Mouse (Mus musculus) lung, adult 2 months (tissue): ENCODE measurements around the gene Rngtt. TPM values are rescaled to one million over a fixed set of nuclear protein-coding genes. Genes with fewer than 3 reads are reported as not detected.

ENCODE experiments used
- DNase-seq: peaks from one replicate; pipeline ENCODE4 v3.0.0; 2022
- H3K4me1 ChIP-seq: fragments of 200-500 bp; 2 replicates; pipeline ENCODE4 v1.6.1; 2011; ENCODE audit warnings: low read length; ENCODE audit not compliant: control insufficient read depth, insufficient read depth
- H3K4me3 ChIP-seq: fragments of 200-500 bp; replicated peaks from 2 replicates; pipeline ENCODE3; 2011; ENCODE audit warnings: low read depth, mild to moderate bottlenecking, control low read depth, low read length; ENCODE audit errors: extremely low read depth
- CTCF ChIP-seq: fragments of 200-500 bp; IDR thresholded peaks from 2 replicates; pipeline ENCODE4 v1.5.1; 2011; ENCODE audit warnings: mild to moderate bottlenecking, low read length, control low read depth; ENCODE audit not compliant: insufficient read depth
- POLR2A ChIP-seq: fragments of 200-500 bp; IDR thresholded peaks from 2 replicates; pipeline ENCODE4 v1.6.1; 2011; ENCODE audit warnings: low read depth, mild to moderate bottlenecking, control low read depth, low read length, borderline replicate concordance; ENCODE audit errors: extremely low read depth
- WGBS: fragments of 180-500 bp; shearing (Covaris S2); methylation state at CpG from one replicate; pipeline ENCODE4 v1.1.7; 2018; 5-methylcytosine and 5-hydroxymethylcytosine counted together
- polyA plus RNA-seq: library from polyadenylated mRNA; depleted of rRNA; stranded (reverse); fragments of >200 nt; gene quantifications from 2 replicates; pipeline ENCODE4 v1.2.3, GENCODE M21; 2012; rRNA removed

Gene Rngtt
- polyA plus RNA-seq, 1 experiment = 2.7 TPM

DNA sequence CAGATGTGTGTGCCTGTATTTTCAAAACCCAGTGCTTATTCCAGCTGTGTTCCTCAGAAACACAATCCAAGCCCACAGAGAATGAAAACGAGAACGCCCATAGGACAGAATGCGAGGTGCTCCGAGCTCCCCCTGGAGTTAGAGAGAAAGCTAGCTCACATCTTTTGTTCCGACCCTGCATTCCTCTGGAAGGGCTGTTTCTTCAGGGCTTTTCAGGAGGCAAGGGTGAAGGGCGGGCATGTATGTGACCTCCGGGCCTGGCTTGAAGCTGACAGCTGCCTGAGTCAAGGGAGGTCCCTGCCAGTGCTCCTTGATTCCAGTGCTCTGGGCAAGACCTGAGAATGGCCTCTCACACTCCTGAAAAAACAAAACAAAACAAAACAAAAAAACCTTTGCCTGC, 216.0 kb downstream of the Rngtt start:
- H3K4me1 ChIP-seq = no peaks in the 10 kb centered on the region
- no peak overlapping the region for H3K4me3 ChIP-seq
- no peak for TF ChIP-seq POLR2A
- no peak for TF ChIP-seq CTCF
- 59% methylated on average over 7 of the region's 7 CpGs for WGBS
- DNase-seq = no peak

DNA sequence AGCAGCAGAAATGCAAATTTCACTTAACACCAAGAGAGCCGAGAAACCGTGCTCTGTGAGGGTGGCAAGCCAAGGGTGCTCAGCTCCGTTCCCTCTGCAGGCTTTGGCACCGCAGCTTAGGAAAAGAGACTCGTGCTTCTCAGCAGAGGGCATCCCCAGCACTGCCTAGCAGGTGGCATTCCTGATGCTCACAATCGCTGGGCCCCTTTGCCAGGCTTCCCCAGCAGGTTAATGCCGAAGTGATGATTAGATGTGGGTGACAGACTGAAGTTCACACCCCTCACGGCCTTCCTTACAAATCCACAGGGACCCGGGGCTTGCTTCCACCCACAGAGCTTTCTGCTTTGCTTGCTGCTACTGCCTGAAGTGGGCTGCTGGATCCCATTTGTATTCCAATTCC, 216.6 kb downstream of the Rngtt start:
- 35% methylated on average over 9 of the region's 9 CpGs for WGBS
- no peaks in the 10 kb centered on the region for H3K4me1 ChIP-seq
- H3K4me3 ChIP-seq = no peak overlapping the region
- DNase-seq = no peak
- TF ChIP-seq CTCF (no peak), POLR2A (no peak)

DNA sequence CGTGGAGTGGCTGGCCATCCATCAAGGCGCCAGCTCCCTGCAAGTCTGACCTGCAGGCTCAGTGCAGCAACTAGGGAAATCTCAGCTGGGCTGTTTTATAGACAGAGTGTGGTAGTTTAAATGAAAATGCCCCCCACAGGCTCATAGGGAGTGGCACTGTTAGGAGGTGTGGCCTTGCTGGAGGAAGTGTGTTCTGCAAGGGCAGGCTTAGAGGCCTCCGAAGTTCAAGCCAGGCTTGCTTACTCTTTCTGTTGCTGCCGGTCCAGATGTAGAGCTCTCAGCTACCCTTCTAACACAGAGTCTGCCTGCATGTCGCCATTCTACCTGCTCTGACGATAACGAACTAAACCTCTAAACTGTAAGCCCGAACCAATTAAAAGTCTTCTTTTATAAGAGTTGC, 222.5 kb downstream of the Rngtt start:
- WGBS = 77% methylated on average over 8 of the region's 8 CpGs

DNA sequence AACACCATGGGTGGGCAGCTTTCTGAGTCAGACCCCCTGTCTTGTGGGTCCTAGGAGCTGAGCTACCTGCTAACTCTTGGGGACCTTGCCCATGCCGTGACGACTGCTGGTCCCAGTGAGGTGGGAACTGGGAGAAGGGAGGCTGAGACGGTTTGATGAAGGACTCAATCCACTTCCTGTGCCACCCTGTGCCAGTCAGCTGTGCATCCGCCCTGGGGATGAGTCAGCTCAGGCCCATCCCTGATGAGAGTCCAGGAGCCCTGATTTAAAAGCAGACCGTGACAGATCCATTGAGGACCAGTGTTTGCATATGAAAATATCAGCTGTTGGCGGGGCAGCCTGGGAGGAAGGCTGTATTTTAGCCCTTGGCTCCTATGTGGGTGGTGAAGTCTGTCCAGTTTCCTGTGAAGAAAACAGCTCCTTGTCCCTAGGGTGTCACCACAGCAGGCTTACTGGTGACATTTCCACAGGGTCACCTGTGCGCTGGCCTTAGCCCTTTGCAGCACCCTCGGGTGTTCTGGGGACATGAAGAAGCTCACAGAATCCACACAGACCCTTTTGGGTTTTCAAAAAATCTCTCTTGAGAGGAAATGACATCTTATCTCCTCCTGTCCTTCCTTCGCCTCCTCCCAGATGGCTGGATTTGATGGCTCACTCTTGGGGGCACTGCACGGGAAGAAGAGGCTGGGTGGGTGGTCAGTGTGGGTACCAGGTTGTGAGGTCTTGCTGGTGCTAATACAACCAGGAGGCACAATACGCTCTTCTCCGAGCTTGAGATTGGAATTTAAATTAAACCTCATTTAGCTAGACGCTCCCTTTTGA, 234.9 kb downstream of the Rngtt start:
- TF ChIP-seq CTCF = no peak
- no peak for TF ChIP-seq POLR2A
- 66% methylated on average over 13 of the region's 13 CpGs for WGBS
- DNase-seq = no peak
- H3K4me1 ChIP-seq = no peaks in the 10 kb centered on the region
- no peak overlapping the region for H3K4me3 ChIP-seq

More for the DNA sequence above, 222.5 kb downstream of the Rngtt start:
- no peak for DNase-seq
- H3K4me1 ChIP-seq = no peaks in the 10 kb centered on the region
- TF ChIP-seq CTCF (no peak), POLR2A (no peak)
- no peak overlapping the region for H3K4me3 ChIP-seq

DNA sequence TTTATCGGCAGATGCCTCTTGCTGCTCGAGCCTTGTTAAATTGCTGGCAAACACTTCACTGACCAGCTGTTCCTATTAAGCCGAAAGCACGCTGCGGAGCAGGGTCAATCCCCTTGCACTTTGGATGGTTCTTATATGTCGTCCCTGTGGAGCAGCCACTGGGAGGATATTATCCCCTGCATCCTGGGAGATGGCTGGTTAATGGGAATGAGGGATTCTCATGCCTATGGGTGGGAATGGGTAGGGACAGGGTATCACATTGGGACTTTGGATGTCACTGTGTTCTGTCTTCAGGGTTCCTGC, 235.4 kb downstream of the Rngtt start:
- TF ChIP-seq POLR2A = no peak
- no peak for TF ChIP-seq CTCF
- no peak for DNase-seq
- WGBS = 46% methylated on average over 6 of the region's 6 CpGs
- no peaks in the 10 kb centered on the region for H3K4me1 ChIP-seq
- H3K4me3 ChIP-seq = no peak overlapping the region

DNA sequence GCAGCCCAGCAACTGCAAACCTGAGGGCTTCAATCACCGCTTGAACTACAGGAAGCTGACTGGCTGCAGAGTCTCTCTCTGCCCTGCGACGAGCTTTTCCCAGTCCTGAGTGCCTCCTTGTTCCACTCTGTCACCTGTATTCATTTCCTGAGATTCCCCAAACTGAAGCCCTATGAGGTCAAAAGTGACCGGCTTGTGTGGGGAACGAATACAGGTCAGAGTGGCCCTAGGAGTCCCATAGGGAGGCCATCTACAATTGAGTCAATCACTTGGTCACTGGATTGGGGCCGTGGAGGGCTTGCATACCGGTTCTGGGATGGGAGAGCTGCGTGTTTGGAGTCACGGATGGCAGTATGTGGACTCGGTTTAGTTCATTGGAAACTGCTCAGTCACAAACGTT, 236.2 kb downstream of the Rngtt start:
- DNase-seq = no peak
- no peak for TF ChIP-seq POLR2A
- no peak for TF ChIP-seq CTCF
- no peaks in the 10 kb centered on the region for H3K4me1 ChIP-seq
- no peak overlapping the region for H3K4me3 ChIP-seq
- WGBS = 81% methylated on average over 11 of the region's 11 CpGs

DNA sequence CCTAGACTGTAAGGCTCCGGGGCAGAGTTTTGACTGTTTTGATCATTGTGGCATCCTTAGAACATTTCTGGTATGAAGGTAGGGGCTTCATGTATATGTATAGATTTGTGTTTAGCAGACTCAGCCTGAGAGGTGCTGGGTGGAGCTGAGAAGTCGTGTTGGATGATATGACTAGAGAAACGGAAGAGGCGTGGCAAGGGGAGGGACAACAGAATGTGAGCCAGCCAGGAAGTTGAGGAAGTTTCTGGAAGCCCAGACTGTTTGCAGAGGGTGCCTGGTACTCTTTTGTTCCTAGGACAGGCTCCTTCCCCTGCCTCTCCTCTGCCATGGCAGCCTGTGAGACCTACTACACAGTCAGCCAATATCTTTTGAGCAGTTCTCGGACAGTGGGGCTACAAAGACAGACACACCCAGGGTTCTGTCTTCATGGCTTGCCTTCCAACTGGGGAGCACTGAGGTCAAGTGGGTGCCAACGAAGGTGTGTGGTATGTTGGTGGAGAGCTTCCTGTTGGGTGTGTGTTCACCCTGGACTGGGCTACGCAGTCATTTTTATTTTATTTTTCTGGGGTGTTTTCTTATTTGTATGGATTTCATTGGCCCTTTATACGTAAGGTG, 237.3 kb downstream of the Rngtt start:
- no peak for DNase-seq
- 58% methylated on average over 8 of the region's 8 CpGs for WGBS
- TF ChIP-seq CTCF (no peak), POLR2A (no peak)
- Histone ChIP-seq H3K4me3 (no peak overlapping the region), H3K4me1 (no peaks in the 10 kb centered on the region)

DNA sequence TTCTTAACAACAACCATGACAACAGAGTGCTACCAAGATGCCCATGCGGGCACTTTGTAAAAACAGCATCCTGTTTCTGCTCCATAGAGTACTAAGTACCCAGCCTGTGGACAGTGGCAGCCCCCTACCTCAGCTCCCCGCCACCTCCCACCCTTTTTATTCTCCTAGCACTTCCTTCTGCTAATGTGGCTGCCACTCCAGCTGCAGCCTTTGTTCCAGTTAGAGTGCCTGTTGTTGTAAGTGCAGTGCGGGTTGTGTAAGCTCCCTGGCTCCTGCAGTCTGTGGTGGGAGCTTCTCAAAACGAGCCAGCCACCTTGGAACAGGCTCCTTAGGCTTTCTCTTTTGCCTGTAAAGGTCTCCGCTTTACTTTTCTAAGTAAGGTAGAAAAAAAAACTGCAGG, 239.5 kb downstream of the Rngtt start:
- DNase-seq = no peak
- 42% methylated on average over 5 of the region's 5 CpGs for WGBS
- Histone ChIP-seq H3K4me3 (no peak overlapping the region), H3K4me1 (no peaks in the 10 kb centered on the region)
- TF ChIP-seq CTCF = no peak
- TF ChIP-seq POLR2A = no peak

Other genes with a start within 250 kb of the Rngtt start
- 1.3 TPM in 2 replicates for gene Gabrr2, start 247.3 kb upstream of the Rngtt start, polyA plus RNA-seq
- gene Gabrr1, start 177.8 kb upstream of the Rngtt start, polyA plus RNA-seq = 0.06 TPM in 1 of 2 replicates, not detected in the other
- 4.7 and 5.5 TPM in 2 replicates for gene Pm20d2, start 120.6 kb upstream of the Rngtt start, polyA plus RNA-seq
- 0.06 and 0.19 TPM in 2 replicates for gene Srsf12, start 101.3 kb upstream of the Rngtt start, polyA plus RNA-seq
- gene Pnrc1, start 20.1 kb upstream of the Rngtt start, polyA plus RNA-seq = 110 and 197 TPM in 2 replicates